Mouse (Mus musculus): ENCODE data around the gene Dmgdh. TPM values are rescaled to one million over a fixed set of nuclear protein-coding genes. Genes with fewer than 3 reads are reported as not detected.

Gene Dmgdh
- polyA plus RNA-seq, 1 experiment from 2014 or later = 0.12 TPM

- 85% methylated on average over 10 of the region's 10 CpGs for WGBS
- H3K27me3 ChIP-seq (ENCODE audit: control insufficient read depth, insufficient read depth, low read length) = no peaks in the 10 kb centered on the region
- no peak for DNase-seq (ENCODE audit: low spot score)
- ATAC-seq (ENCODE audit: low FRiP score, low TSS enrichment) = no peak
- no peak overlapping the region for H3K4me2 ChIP-seq (replicated peaks; ENCODE audit: low read depth)
- H3K4me1 ChIP-seq (replicated peaks; ENCODE audit: control insufficient read depth, insufficient read depth) = no peaks in the 10 kb centered on the region
- no peaks in the 10 kb centered on the region for H3K9me3 ChIP-seq (ENCODE audit: control insufficient read depth, low read length)
- no peak overlapping the region for H3K27ac ChIP-seq (replicated peaks)
- H3K9ac ChIP-seq (ENCODE audit: low read length) = no peak overlapping the region
- H3K4me3 ChIP-seq (ENCODE audit: low read depth, low read length) = no peak overlapping the region
- no peaks in the 10 kb centered on the region for H3K36me3 ChIP-seq (ENCODE audit: control insufficient read depth, insufficient read depth, low read length)
- TF ChIP-seq EP300 (optimal IDR thresholded peaks at IDR 0.05) = no peak
- TF ChIP-seq CTCF (IDR thresholded peaks at IDR 0.05; ENCODE audit: low read depth) = no peak
Measured at GRCm38 (mm10) chr13:93793643-93794182, 119.5 kb downstream of the Dmgdh start.

GRCm38 (mm10) chr13:93797011-93797600 lies 122.9 kb downstream of the Dmgdh start:
- 68% methylated on average over 5 of the region's 5 CpGs for WGBS

More at GRCm38 (mm10) chr13:93797011-93797600, 122.9 kb downstream of the Dmgdh start:
- Histone ChIP-seq H3K4me2 (replicated peaks; ENCODE audit: low read depth) (no peak overlapping the region), H3K9ac (ENCODE audit: low read length) (no peak overlapping the region), H3K27ac (replicated peaks) (no peak overlapping the region), H3K36me3 (ENCODE audit: control insufficient read depth, insufficient read depth, low read length) (no peaks in the 10 kb centered on the region), H3K4me3 (ENCODE audit: low read depth, low read length) (no peak overlapping the region), H3K4me1 (replicated peaks; ENCODE audit: control insufficient read depth, insufficient read depth) (no peaks in the 10 kb centered on the region), H3K9me3 (ENCODE audit: control insufficient read depth, low read length) (no peaks in the 10 kb centered on the region), H3K27me3 (ENCODE audit: control insufficient read depth, insufficient read depth, low read length) (no peaks in the 10 kb centered on the region)
- DNase-seq (ENCODE audit: low spot score) = no peak
- TF ChIP-seq EP300 (optimal IDR thresholded peaks at IDR 0.05) (no peak), CTCF (IDR thresholded peaks at IDR 0.05; ENCODE audit: low read depth) (no peak)
- no peak for ATAC-seq (ENCODE audit: low FRiP score, low TSS enrichment)

Small RNA genes within 50 kb of the gene (microRNA-seq; reads per million reads assigned to microRNA genes)
- gene Mir5624 = not detected

Other genes starting within 250 kb of the Dmgdh start
- gene Jmy, start 174.6 kb upstream of the Dmgdh start, polyA plus RNA-seq (2015; fragmentation: Nextera tagmentation; extraction: Ambion mirVana) = 3.5 and 4.8 TPM in 2 replicates
- 1.7 and 3.1 TPM in 2 replicates for gene Bhmt, start 36.5 kb upstream of the Dmgdh start, polyA plus RNA-seq (2015; fragmentation: Nextera tagmentation; extraction: Ambion mirVana)
- 0.13 and 0.39 TPM in 2 replicates for gene Bhmt2, start 131 bp upstream of the Dmgdh start, polyA plus RNA-seq (2015; fragmentation: Nextera tagmentation; extraction: Ambion mirVana)
- gene Arsb, start 97.2 kb downstream of the Dmgdh start, polyA plus RNA-seq (2015; fragmentation: Nextera tagmentation; extraction: Ambion mirVana) = 4.9 and 5.5 TPM in 2 replicates